Mouse (Mus musculus) urinary bladder, adult 18-20 months (tissue): Measurements from ENCODE around the gene Gm28635.

ENCODE experiments used
- DNase-seq, 2 experiments: peaks; one replicate each; pipeline ENCODE4 v3.0.0; 2022; ENCODE audit warnings: low spot score in 2 of 2, mixed read lengths in 2 of 2

Gm28635 gene

GRCm38 (mm10) chr2:84677968-84678880 lies at the start of gene Gm28635, which contains the start of gene Med19:
Gene Gm28635 (minus strand): TSS chr2:84678041.
Gene Med19 (plus strand): TSS chr2:84678402.
- peak; percentile 74 to 90 for DNase-seq

GRCm38 (mm10) chr2:84727172-84727858 lies 49.5 kb upstream of the Gm28635 start, which contains the start of gene Clp1:
Gene Clp1 (minus strand): TSS chr2:84727350.
- peak; percentile 88 to 94 for DNase-seq

GRCm38 (mm10) chr2:84726716-84727115 lies 48.9 kb upstream of the Gm28635 start:
- no peak for DNase-seq

GRCm38 (mm10) chr2:84725770-84726169 lies 47.9 kb upstream of the Gm28635 start:
- no peak for DNase-seq

- DNase-seq, result no peak
Observed at GRCm38 (mm10) chr2:84723856-84724255, 46.0 kb upstream of the Gm28635 start.

GRCm38 (mm10) chr2:84721182-84721581 lies 43.3 kb upstream of the Gm28635 start:
- no peak for DNase-seq

- DNase-seq, result no peak
Observed at GRCm38 (mm10) chr2:84720718-84721117, 42.9 kb upstream of the Gm28635 start.

- DNase-seq, result no peak
Observed at GRCm38 (mm10) chr2:84717357-84717756, 39.5 kb upstream of the Gm28635 start.

- no peak for DNase-seq
Observed at GRCm38 (mm10) chr2:84716423-84717355, 38.8 kb upstream of the Gm28635 start.

GRCm38 (mm10) chr2:84715562-84716361 lies 37.9 kb upstream of the Gm28635 start:
- peak; percentile 78 to 82 for DNase-seq

- DNase-seq, result peak; percentile 96 to 98
Observed at GRCm38 (mm10) chr2:84714811-84715561, 37.1 kb upstream of the Gm28635 start, which contains the start of gene Zdhhc5. Gene Zdhhc5 (minus strand): TSS chr2:84715180.

GRCm38 (mm10) chr2:84714422-84714810 lies 36.6 kb upstream of the Gm28635 start:
- peak in 1 of 2 experiments; percentile 26 for DNase-seq

- DNase-seq, result no peak
Observed at GRCm38 (mm10) chr2:84711898-84712297, 34.1 kb upstream of the Gm28635 start.

GRCm38 (mm10) chr2:84707523-84707922 lies 29.7 kb upstream of the Gm28635 start:
- DNase-seq, result no peak

GRCm38 (mm10) chr2:84705295-84705694 lies 27.5 kb upstream of the Gm28635 start:
- DNase-seq, result peak in 1 of 2 experiments; percentile 36

GRCm38 (mm10) chr2:84704329-84704728 lies 26.5 kb upstream of the Gm28635 start:
- DNase-seq, result no peak

- no peak for DNase-seq
Observed at GRCm38 (mm10) chr2:84703497-84703896, 25.7 kb upstream of the Gm28635 start.

- DNase-seq, result no peak
Observed at GRCm38 (mm10) chr2:84695007-84695695, 17.3 kb upstream of the Gm28635 start.

GRCm38 (mm10) chr2:84690050-84690449 lies 12.2 kb upstream of the Gm28635 start:
- DNase-seq, result no peak
